Mouse (Mus musculus): ENCODE measurements around the gene Spn. TPM values are rescaled to one million over a fixed set of nuclear protein-coding genes. Genes with fewer than 3 reads are reported as not detected.
"Not testable (repeated sequence)": the region's sequence is repeated elsewhere in the genome, so short reads cannot be mapped to it uniquely, and the experiment has no call there.

The Spn gene
- total RNA-seq, 1 experiment from 2014 or later, result 71.7 TPM

- ATAC-seq (ENCODE audit: extremely low read depth, insufficient number of reproducible peaks, low FRiP score, poor library complexity, severe bottlenecking), result no peak; the same call in 1 of the 2 replicates
Observed at GRCm38 (mm10) chr7:127088901-127089845, 48.5 kb downstream of the Spn start.

DNA sequence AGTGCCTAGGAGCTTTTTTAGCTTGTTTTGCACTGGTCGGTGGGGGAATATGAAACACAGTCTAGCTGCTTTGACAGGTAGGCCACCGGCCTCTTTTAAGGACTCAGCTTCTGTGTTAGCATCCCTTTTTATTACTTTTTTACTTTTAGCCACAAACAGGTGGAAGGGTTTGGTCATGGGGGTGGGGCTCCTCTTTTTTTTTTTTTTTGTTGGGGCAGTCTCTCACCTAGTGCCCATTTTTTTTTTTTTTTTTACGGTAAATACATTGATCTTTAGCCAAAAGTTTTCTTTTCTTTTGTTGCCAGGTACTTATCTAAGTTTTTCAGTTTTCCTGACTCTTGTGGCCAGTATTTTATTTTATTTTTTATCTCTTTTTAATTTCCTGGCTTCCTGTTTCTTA is 49.5 kb downstream of the Spn start:
- ATAC-seq (ENCODE audit: extremely low read depth, insufficient number of reproducible peaks, low FRiP score, poor library complexity, severe bottlenecking), result no peak

GRCm38 (mm10) chr7:127087278-127088010 is 50.2 kb downstream of the Spn start, which contains the start of gene Zg16:
Zg16 (minus strand) TSS chr7:127087328.
- ATAC-seq (ENCODE audit: extremely low read depth, insufficient number of reproducible peaks, low FRiP score, poor library complexity, severe bottlenecking), result not testable (repeated sequence)

GRCm38 (mm10) chr7:127085751-127086150 is 51.9 kb downstream of the Spn start:
- ATAC-seq (ENCODE audit: extremely low read depth, insufficient number of reproducible peaks, low FRiP score, poor library complexity, severe bottlenecking), result not testable (repeated sequence)

DNA sequence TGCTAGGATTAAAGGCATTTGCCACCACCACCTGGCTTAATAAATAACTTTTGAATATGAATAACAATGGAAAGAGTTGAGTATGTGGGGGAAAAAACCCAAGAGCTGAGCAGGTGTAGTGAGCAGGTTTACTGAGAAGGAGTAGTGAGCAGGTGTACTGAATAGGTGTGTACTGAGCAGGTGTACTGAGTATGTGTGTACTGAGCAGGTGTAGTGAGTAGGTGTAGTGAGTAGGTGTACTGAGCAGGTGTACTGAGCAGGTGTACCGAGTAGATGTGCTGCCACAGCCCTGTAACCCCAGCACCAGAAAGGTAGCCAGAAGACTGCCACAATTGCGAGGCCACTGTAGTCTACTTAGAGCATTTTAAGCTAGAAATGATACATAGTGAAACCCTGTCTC is 52.8 kb downstream of the Spn start:
- ATAC-seq (ENCODE audit: extremely low read depth, insufficient number of reproducible peaks, low FRiP score, poor library complexity, severe bottlenecking), result no peak

DNA sequence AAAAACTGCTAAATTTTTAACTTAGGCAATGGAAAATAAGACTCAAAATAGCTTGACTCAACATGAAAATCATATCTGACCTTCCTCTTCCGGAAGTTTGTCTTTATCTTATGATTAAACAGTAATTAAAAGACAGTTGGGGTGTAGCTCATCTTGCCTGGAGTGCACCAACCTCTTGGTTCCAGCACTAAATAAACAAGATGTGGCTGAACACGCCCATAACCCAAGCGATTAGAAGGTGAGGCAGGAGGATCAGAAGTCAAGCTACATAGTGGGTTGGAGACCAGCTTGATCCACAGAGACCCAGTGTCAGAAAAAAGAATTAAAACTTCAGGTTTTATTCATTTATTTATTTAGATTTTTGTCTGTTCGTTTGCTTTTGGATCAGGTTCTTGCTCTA is 53.9 kb downstream of the Spn start:
- no peak for ATAC-seq (ENCODE audit: extremely low read depth, insufficient number of reproducible peaks, low FRiP score, poor library complexity, severe bottlenecking)

GRCm38 (mm10) chr7:127082995-127083394 is 54.6 kb downstream of the Spn start:
- no peak for ATAC-seq (ENCODE audit: extremely low read depth, insufficient number of reproducible peaks, low FRiP score, poor library complexity, severe bottlenecking)

- ATAC-seq (ENCODE audit: extremely low read depth, insufficient number of reproducible peaks, low FRiP score, poor library complexity, severe bottlenecking), result no peak
Observed at GRCm38 (mm10) chr7:127082271-127082670, 55.4 kb downstream of the Spn start.

Other genes with a start within 250 kb of the Spn start
- 32.3 and 32.6 TPM in 2 replicates for gene Tmem219, start 214.9 kb downstream of the Spn start, total RNA-seq (2017)
- gene Kctd13, start 208.9 kb downstream of the Spn start, total RNA-seq (2017), result 29.1 and 32.8 TPM in 2 replicates
- not detected in 2 replicates for gene Asphd1, start 188.2 kb downstream of the Spn start, total RNA-seq (2017)
- 1.7 and 2.9 TPM in 2 replicates for gene Sez6l2, start 187.3 kb downstream of the Spn start, total RNA-seq (2017)
- 59.1 and 66.1 TPM in 2 replicates for gene Cdipt, start 161.9 kb downstream of the Spn start, total RNA-seq (2017)
- gene Cdiptos, start 161.7 kb downstream of the Spn start, total RNA-seq (2017), result 2.2 and 2.3 TPM in 2 replicates
- gene Mvp, start 123.2 kb downstream of the Spn start, total RNA-seq (2017), result 106 and 110 TPM in 2 replicates
- gene Pagr1b, start 121.3 kb downstream of the Spn start, total RNA-seq (2017), result 8.4 and 32.4 TPM in 2 replicates
- 33.3 and 49.8 TPM in 2 replicates for gene Pagr1a, start 120.5 kb downstream of the Spn start, total RNA-seq (2017)
- 22.7 and 34.7 TPM in 2 replicates for gene Gm42742, start 116.7 kb downstream of the Spn start, total RNA-seq (2017)
- gene Prrt2, start 116.6 kb downstream of the Spn start, total RNA-seq (2017), result 2.6 TPM in 1 of 2 replicates, not detected in the other
- gene Maz, start 110.8 kb downstream of the Spn start, total RNA-seq (2017), result 49.3 and 57.7 TPM in 2 replicates
- 1.4 and 2.1 TPM in 2 replicates for gene Kif22, start 95.4 kb downstream of the Spn start, total RNA-seq (2017)
- 2.1 TPM in 1 of 2 replicates, not detected in the other for gene Zg16, start 50.5 kb downstream of the Spn start, total RNA-seq (2017)
- 156 and 166 TPM in 2 replicates for gene AI467606, start 46.5 kb downstream of the Spn start, total RNA-seq (2017)
- 1.4 and 3.8 TPM in 2 replicates for gene Qprt, start 15.6 kb downstream of the Spn start, total RNA-seq (2017)
- 54.4 and 58.3 TPM in 2 replicates for gene Cd2bp2, start 58.2 kb upstream of the Spn start, total RNA-seq (2017)
- gene Tbc1d10b, start 70.6 kb upstream of the Spn start, total RNA-seq (2017), result 92.2 and 99.7 TPM in 2 replicates
- 8.6 and 10.9 TPM in 2 replicates for gene Mylpf, start 71.1 kb upstream of the Spn start, total RNA-seq (2017)
- gene Zfp553, start 95.2 kb upstream of the Spn start, total RNA-seq (2017), result 17.9 and 18.5 TPM in 2 replicates
- gene Sept1, start 95.3 kb upstream of the Spn start, total RNA-seq (2017), result 189 and 198 TPM in 2 replicates
- 6.1 and 7.4 TPM in 2 replicates for gene Zfp771, start 106.5 kb upstream of the Spn start, total RNA-seq (2017)
- 6.8 and 8.0 TPM in 2 replicates for gene Dctpp1, start 122.9 kb upstream of the Spn start, total RNA-seq (2017)
- gene Sephs2, start 136.2 kb upstream of the Spn start, total RNA-seq (2017), result 193 and 208 TPM in 2 replicates
- gene Itgal, start 158.4 kb upstream of the Spn start, total RNA-seq (2017), result 144 and 148 TPM in 2 replicates
- gene Zfp768, start 207.8 kb upstream of the Spn start, total RNA-seq (2017), result 5.4 and 6.8 TPM in 2 replicates
- 23.5 and 24.2 TPM in 2 replicates for gene Zfp747, start 238.2 kb upstream of the Spn start, total RNA-seq (2017)
- gene 9130019O22Rik, start 249.3 kb upstream of the Spn start, total RNA-seq (2017), result 7.7 and 8.7 TPM in 2 replicates